Mouse (Mus musculus) lung, postnatal 0 days (tissue): Measurements from ENCODE around the gene Rpp14.

Experiments
- CTCF ChIP-seq: IDR thresholded peaks from 2 replicates; pipeline ENCODE4 v1.5.1; 2016; ENCODE audit warnings: antibody characterized with exemption, mild to moderate bottlenecking
- EP300 ChIP-seq: IDR thresholded peaks from 2 replicates; pipeline ENCODE4 v1.6.1; 2016; ENCODE audit warnings: antibody characterized with exemption, mild to moderate bottlenecking, control low read depth

DNA sequence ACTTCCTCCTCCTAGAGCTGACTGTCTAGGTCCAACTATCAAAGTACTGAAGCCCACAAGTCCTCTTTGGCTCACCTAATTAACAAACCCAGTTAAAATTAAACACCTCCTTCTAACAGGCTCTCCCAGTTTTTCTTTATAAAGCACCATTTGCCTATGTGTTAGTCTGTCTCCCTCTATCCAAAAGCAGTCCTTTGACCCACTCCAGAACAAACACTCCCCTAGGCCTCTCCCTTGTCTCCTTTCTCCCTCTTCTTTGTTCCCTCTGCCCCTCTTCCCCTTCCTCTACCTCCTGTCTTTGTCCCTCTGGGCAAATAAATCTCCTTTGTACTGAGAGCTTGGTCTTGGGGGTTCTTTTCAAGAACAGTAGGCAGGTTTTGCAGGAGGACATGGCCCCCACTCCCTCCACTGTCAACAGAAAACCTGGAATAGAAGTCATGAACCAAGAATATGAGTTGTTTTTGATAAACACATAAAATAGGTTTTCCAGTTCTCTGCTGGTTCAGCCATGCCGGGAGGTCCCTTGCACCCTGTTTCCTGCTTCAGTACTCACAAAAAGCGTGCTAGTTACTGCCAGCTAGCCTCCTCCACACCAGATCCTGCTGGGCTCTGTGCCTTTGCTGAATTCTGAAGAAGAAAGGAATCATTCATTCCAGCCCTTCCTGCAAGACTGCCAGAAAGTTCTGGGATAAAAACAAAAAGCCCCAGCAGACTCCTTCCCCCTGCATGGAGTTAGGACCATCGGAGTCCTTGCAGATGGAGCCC is 17.4 kb upstream of the Rpp14 start:
- TF ChIP-seq CTCF (no peak), EP300 (no peak)
